Mouse (Mus musculus): ENCODE data around the gene Sema3g. TPM values are rescaled to one million over a fixed set of nuclear protein-coding genes. Genes with fewer than 3 reads are reported as not detected.

Sema3g gene
- polyA plus RNA-seq, 1 experiment from 2014 or later, result 0.32 TPM

- H3K27me3 ChIP-seq (ENCODE audit: control insufficient read depth, insufficient read depth, low read length), result no peaks in the 10 kb centered on the region
- H3K36me3 ChIP-seq (replicated peaks; ENCODE audit: control insufficient read depth, insufficient read depth), result peaks cover 99% of the 10 kb centered on the region
- H3K9me3 ChIP-seq (ENCODE audit: control insufficient read depth, low read length), result no peaks in the 10 kb centered on the region
- ATAC-seq (ENCODE audit: low FRiP score) (no peak), DNase-seq (ENCODE audit: low spot score) (no peak)
- H3K4me3 ChIP-seq (replicated peaks; ENCODE audit: low read length), result no peak overlapping the region
- no peak overlapping the region for H3K9ac ChIP-seq
- 93% methylated on average over 5 of the region's 5 CpGs for WGBS
- H3K4me2 ChIP-seq (replicated peaks), result no peak overlapping the region
- H3K27ac ChIP-seq, result no peak overlapping the region
- H3K4me1 ChIP-seq (replicated peaks; ENCODE audit: control insufficient read depth, insufficient read depth, low read length), result no peaks in the 10 kb centered on the region
These were observed 39.9 kb upstream of the Sema3g start for GRCm38 (mm10) chr14:31177715-31178114.

GRCm38 (mm10) chr14:31179677-31180365 is 37.8 kb upstream of the Sema3g start:
- 91% methylated on average over 12 of the region's 12 CpGs for WGBS
- H3K4me1 ChIP-seq (replicated peaks; ENCODE audit: control insufficient read depth, insufficient read depth, low read length), result no peaks in the 10 kb centered on the region
- H3K36me3 ChIP-seq (replicated peaks; ENCODE audit: control insufficient read depth, insufficient read depth), result peaks cover 99% of the 10 kb centered on the region
- no peaks in the 10 kb centered on the region for H3K9me3 ChIP-seq (ENCODE audit: control insufficient read depth, low read length)
- H3K27ac ChIP-seq, result no peak overlapping the region
- H3K27me3 ChIP-seq (ENCODE audit: control insufficient read depth, insufficient read depth, low read length), result no peaks in the 10 kb centered on the region
- H3K4me2 ChIP-seq (replicated peaks), result no peak overlapping the region
- ATAC-seq (ENCODE audit: low FRiP score), result no peak
- no peak for DNase-seq (ENCODE audit: low spot score)
- no peak overlapping the region for H3K4me3 ChIP-seq (replicated peaks; ENCODE audit: low read length)
- H3K9ac ChIP-seq, result no peak overlapping the region

GRCm38 (mm10) chr14:31181512-31181911 is 36.1 kb upstream of the Sema3g start:
- 83% methylated on average over 4 of the region's 4 CpGs for WGBS
- Histone ChIP-seq H3K9ac (no peak overlapping the region), H3K27ac (no peak overlapping the region), H3K4me2 (replicated peaks) (no peak overlapping the region), H3K9me3 (ENCODE audit: control insufficient read depth, low read length) (no peaks in the 10 kb centered on the region), H3K36me3 (replicated peaks; ENCODE audit: control insufficient read depth, insufficient read depth) (peaks cover 99% of the 10 kb centered on the region), H3K4me3 (replicated peaks; ENCODE audit: low read length) (no peak overlapping the region), H3K4me1 (replicated peaks; ENCODE audit: control insufficient read depth, insufficient read depth, low read length) (no peaks in the 10 kb centered on the region), H3K27me3 (ENCODE audit: control insufficient read depth, insufficient read depth, low read length) (no peaks in the 10 kb centered on the region)
- ATAC-seq (ENCODE audit: low FRiP score), result no peak
- DNase-seq (ENCODE audit: low spot score), result no peak

- H3K27ac ChIP-seq, result no peak overlapping the region
- no peak overlapping the region for H3K4me2 ChIP-seq (replicated peaks)
- no peaks in the 10 kb centered on the region for H3K4me1 ChIP-seq (replicated peaks; ENCODE audit: control insufficient read depth, insufficient read depth, low read length)
- H3K4me3 ChIP-seq (replicated peaks; ENCODE audit: low read length), result no peak overlapping the region
- DNase-seq (ENCODE audit: low spot score), result no peak
- no peak for ATAC-seq (ENCODE audit: low FRiP score)
- H3K27me3 ChIP-seq (ENCODE audit: control insufficient read depth, insufficient read depth, low read length), result no peaks in the 10 kb centered on the region
- peaks cover 99% of the 10 kb centered on the region for H3K36me3 ChIP-seq (replicated peaks; ENCODE audit: control insufficient read depth, insufficient read depth)
- H3K9me3 ChIP-seq (ENCODE audit: control insufficient read depth, low read length), result no peaks in the 10 kb centered on the region
- no peak overlapping the region for H3K9ac ChIP-seq
- WGBS, result 66% methylated on average over 2 of the region's 2 CpGs
These were observed 34.8 kb upstream of the Sema3g start for GRCm38 (mm10) chr14:31182786-31183290.

- no peak overlapping the region for H3K4me3 ChIP-seq (replicated peaks; ENCODE audit: low read length)
- H3K4me1 ChIP-seq (replicated peaks; ENCODE audit: control insufficient read depth, insufficient read depth, low read length), result no peaks in the 10 kb centered on the region
- no peaks in the 10 kb centered on the region for H3K27me3 ChIP-seq (ENCODE audit: control insufficient read depth, insufficient read depth, low read length)
- peak overlapping the region; percentile 43; the same call in 1 of the 2 replicates for H3K27ac ChIP-seq
- no peaks in the 10 kb centered on the region for H3K9me3 ChIP-seq (ENCODE audit: control insufficient read depth, low read length)
- H3K36me3 ChIP-seq (replicated peaks; ENCODE audit: control insufficient read depth, insufficient read depth), result peaks cover 100% of the 10 kb centered on the region
- no peak overlapping the region for H3K9ac ChIP-seq
- DNase-seq (ENCODE audit: low spot score) (no peak), ATAC-seq (ENCODE audit: low FRiP score) (no peak)
- WGBS, result 97% methylated on average over 5 of the region's 5 CpGs
- no peak overlapping the region for H3K4me2 ChIP-seq (replicated peaks)
These were observed 34.1 kb upstream of the Sema3g start for GRCm38 (mm10) chr14:31183541-31183940.

- Histone ChIP-seq H3K27ac (no peak overlapping the region), H3K4me1 (replicated peaks; ENCODE audit: control insufficient read depth, insufficient read depth, low read length) (no peaks in the 10 kb centered on the region), H3K4me2 (replicated peaks) (no peak overlapping the region), H3K9ac (no peak overlapping the region), H3K9me3 (ENCODE audit: control insufficient read depth, low read length) (no peaks in the 10 kb centered on the region), H3K36me3 (replicated peaks; ENCODE audit: control insufficient read depth, insufficient read depth) (peaks cover 100% of the 10 kb centered on the region), H3K27me3 (ENCODE audit: control insufficient read depth, insufficient read depth, low read length) (no peaks in the 10 kb centered on the region), H3K4me3 (replicated peaks; ENCODE audit: low read length) (no peak overlapping the region)
- no peak for DNase-seq (ENCODE audit: low spot score)
- no peak for ATAC-seq (ENCODE audit: low FRiP score)
- WGBS, result 94% methylated on average over 12 of the region's 12 CpGs
These were observed 33.5 kb upstream of the Sema3g start for GRCm38 (mm10) chr14:31184195-31184594.

- Histone ChIP-seq H3K9me3 (ENCODE audit: control insufficient read depth, low read length) (no peaks in the 10 kb centered on the region), H3K36me3 (replicated peaks; ENCODE audit: control insufficient read depth, insufficient read depth) (peaks cover 100% of the 10 kb centered on the region), H3K4me2 (replicated peaks) (no peak overlapping the region), H3K4me1 (replicated peaks; ENCODE audit: control insufficient read depth, insufficient read depth, low read length) (no peaks in the 10 kb centered on the region), H3K4me3 (replicated peaks; ENCODE audit: low read length) (no peak overlapping the region), H3K27me3 (ENCODE audit: control insufficient read depth, insufficient read depth, low read length) (no peaks in the 10 kb centered on the region), H3K27ac (no peak overlapping the region), H3K9ac (no peak overlapping the region)
- ATAC-seq (ENCODE audit: low FRiP score) (no peak), DNase-seq (ENCODE audit: low spot score) (no peak)
- 84% methylated on average over 4 of the region's 4 CpGs for WGBS
These were observed 31.0 kb upstream of the Sema3g start for GRCm38 (mm10) chr14:31186656-31187055.

GRCm38 (mm10) chr14:31188771-31189181 is 28.9 kb upstream of the Sema3g start:
- no peaks in the 10 kb centered on the region for H3K9me3 ChIP-seq (ENCODE audit: control insufficient read depth, low read length)
- H3K4me1 ChIP-seq (replicated peaks; ENCODE audit: control insufficient read depth, insufficient read depth, low read length), result no peaks in the 10 kb centered on the region
- DNase-seq (ENCODE audit: low spot score) (no peak), ATAC-seq (ENCODE audit: low FRiP score) (no peak)
- WGBS, result 54% methylated on average over 6 of the region's 6 CpGs
- H3K4me3 ChIP-seq (replicated peaks; ENCODE audit: low read length), result no peak overlapping the region
- H3K4me2 ChIP-seq (replicated peaks), result no peak overlapping the region
- no peak overlapping the region for H3K9ac ChIP-seq
- H3K36me3 ChIP-seq (replicated peaks; ENCODE audit: control insufficient read depth, insufficient read depth), result peaks cover 100% of the 10 kb centered on the region
- no peaks in the 10 kb centered on the region for H3K27me3 ChIP-seq (ENCODE audit: control insufficient read depth, insufficient read depth, low read length)
- H3K27ac ChIP-seq, result no peak overlapping the region

- Histone ChIP-seq H3K27me3 (ENCODE audit: control insufficient read depth, insufficient read depth, low read length) (no peaks in the 10 kb centered on the region), H3K27ac (0 out of 2 replicates have a peak overlapping the region, but pooled peaks have one; percentile 8), H3K9ac (no peak overlapping the region), H3K4me3 (replicated peaks; ENCODE audit: low read length) (no peak overlapping the region), H3K4me1 (replicated peaks; ENCODE audit: control insufficient read depth, insufficient read depth, low read length) (no peaks in the 10 kb centered on the region), H3K4me2 (replicated peaks) (no peak overlapping the region), H3K36me3 (replicated peaks; ENCODE audit: control insufficient read depth, insufficient read depth) (peaks cover 100% of the 10 kb centered on the region), H3K9me3 (ENCODE audit: control insufficient read depth, low read length) (no peaks in the 10 kb centered on the region)
- WGBS, result 93% methylated on average over 3 of the region's 3 CpGs
- ATAC-seq (ENCODE audit: low FRiP score), result no peak
- DNase-seq (ENCODE audit: low spot score), result no peak
These were observed 28.3 kb upstream of the Sema3g start for GRCm38 (mm10) chr14:31189348-31189747.

Measured in hindbrain, embryonic 14.5 days (tissue).